17 mouse cellular contexts compared by ENCODE assay signal in genomic region chr7:93646658-93647057, GRCm38 (mm10).
"Had no signal": no experiment of that assay in that cellular context is flagged by ENCODE, and none has a peak within 500 bp of the region (broad histone marks: within the 10 kb centered on the region; RNA-seq: fewer than 3 reads in every experiment).

No protein-coding gene starts in this region.

- H3K27ac ChIP-seq: kidney, postnatal 0 days; left cerebral cortex, adult 2 months; liver, embryonic 13.5 days; midbrain, embryonic 12.5 days; midbrain, embryonic 15.5 days; neural tube, embryonic 12.5 days; neural tube, embryonic 15.5 days; stomach, embryonic 15.5 days had no signal

- H3K4me1 ChIP-seq: liver, embryonic 13.5 days; midbrain, embryonic 12.5 days; midbrain, embryonic 15.5 days; neural tube, embryonic 12.5 days; neural tube, embryonic 15.5 days; stomach, embryonic 15.5 days had no signal

- H3K27me3 ChIP-seq: liver, embryonic 13.5 days; midbrain, embryonic 12.5 days; midbrain, embryonic 15.5 days; neural tube, embryonic 12.5 days; neural tube, embryonic 15.5 days; stomach, embryonic 15.5 days had no signal

- H3K4me2 ChIP-seq: liver, embryonic 13.5 days; midbrain, embryonic 12.5 days; midbrain, embryonic 15.5 days; neural tube, embryonic 12.5 days; neural tube, embryonic 15.5 days; stomach, embryonic 15.5 days had no signal

- H3K9me3 ChIP-seq: liver, embryonic 13.5 days; midbrain, embryonic 12.5 days; midbrain, embryonic 15.5 days; neural tube, embryonic 12.5 days; neural tube, embryonic 15.5 days; stomach, embryonic 15.5 days had no signal

- ATAC-seq: midbrain, embryonic 15.5 days had no signal

- H3K36me3 ChIP-seq: liver, embryonic 13.5 days; midbrain, embryonic 12.5 days; midbrain, embryonic 15.5 days; neural tube, embryonic 12.5 days; neural tube, embryonic 15.5 days; stomach, embryonic 15.5 days had no signal

- H3K9ac ChIP-seq: liver, embryonic 13.5 days; midbrain, embryonic 12.5 days; midbrain, embryonic 15.5 days; neural tube, embryonic 12.5 days; neural tube, embryonic 15.5 days; stomach, embryonic 15.5 days had no signal

- H3K4me3 ChIP-seq: left cerebral cortex, adult 2 months; liver, embryonic 13.5 days; midbrain, embryonic 12.5 days; midbrain, embryonic 15.5 days; neural tube, embryonic 12.5 days; neural tube, embryonic 15.5 days; stomach, embryonic 15.5 days had no signal

- DNase-seq: kidney, adult 18-20 months; kidney, adult 9 months; kidney, postnatal 36 days; layer of hippocampus, postnatal 36 days; liver, embryonic 13.5 days; lung, adult 2 months; lung, postnatal 14 days; lung, postnatal 4 days; thymus, adult 18-20 months; thymus, postnatal 36 days had no signal
